Mouse (Mus musculus): ENCODE data around the gene C1ql3.

DNA sequence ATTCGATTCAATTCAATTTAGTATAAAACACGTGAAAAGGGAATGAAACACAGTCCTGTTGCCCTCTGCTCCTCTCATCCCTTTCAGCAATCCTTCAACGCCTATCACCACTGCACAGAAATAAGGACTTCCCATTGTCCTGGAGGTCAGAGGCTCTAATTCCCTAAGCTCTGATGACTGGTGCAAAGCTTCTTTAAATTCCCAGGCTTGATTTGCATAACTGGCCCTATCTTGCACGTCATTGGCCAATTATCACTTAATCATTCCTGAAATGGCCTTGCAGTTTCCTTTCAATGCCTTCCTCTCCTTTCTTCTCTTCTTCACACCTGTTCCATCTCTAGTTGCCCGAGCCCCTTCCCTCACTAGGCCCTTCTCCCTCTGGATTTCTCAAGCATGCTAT, 6.8 kb upstream of the C1ql3 start:
- no peak for TF ChIP-seq GATA1 (IDR thresholded peaks at IDR 0.05; ENCODE audit: low read length)
- no peak for TF ChIP-seq TAL1 (IDR thresholded peaks at IDR 0.05; ENCODE audit: low read length)
